In genomic region chr7:18958384-18958766, GRCm38 (mm10) we compare ENCODE assay signal across 9 mouse cellular contexts. TPM values are rescaled to one million over a fixed set of nuclear protein-coding genes. Genes with fewer than 3 reads are reported as not detected.
DNase-seq lines count a peak whose midpoint lies in the region; ATAC-seq and TF ChIP-seq lines count a peak whose summit lies in the region.
"Had no signal": no experiment of that assay in that cellular context is flagged by ENCODE, and none has a peak within 500 bp of the region (broad histone marks: within the 10 kb centered on the region; RNA-seq: fewer than 3 reads in every experiment).

No protein-coding gene starts in this region.

- H3K9me3 ChIP-seq in heart, embryonic 14.5 days (ENCODE audit: control insufficient read depth, low read length), result no peaks in the 10 kb centered on the region
- no peaks in the 10 kb centered on the region for H3K9me3 ChIP-seq in MEL (replicated peaks; ENCODE audit: insufficient read depth, low read length)
- no peaks in the 10 kb centered on the region for H3K9me3 ChIP-seq in forebrain, embryonic 16.5 days (ENCODE audit: control insufficient read depth, low read length)
- no peaks in the 10 kb centered on the region for H3K9me3 ChIP-seq in liver, postnatal 0 days (ENCODE audit: low read length)

- peak overlapping the region; percentile 75 for H3K9ac ChIP-seq in heart, embryonic 14.5 days (ENCODE audit: low read length)
- H3K9ac ChIP-seq in MEL (ENCODE audit: control insufficient read depth, low read depth, low read length, poor library complexity, severe bottlenecking), result peak overlapping the region; percentile 75
- H3K9ac ChIP-seq in forebrain, embryonic 16.5 days (replicated peaks; ENCODE audit: low read depth, low read length), result peak overlapping the region; percentile 56
- 0 out of 2 replicates have a peak overlapping the region, but pooled peaks have one; percentile 21 for H3K9ac ChIP-seq in liver, postnatal 0 days (replicated peaks)

- H3K4me3 ChIP-seq in heart, embryonic 14.5 days (ENCODE audit: control insufficient read depth in 1 of 2, insufficient read depth in 1 of 2, low read depth in 1 of 2, low read length in 2 of 2), result peak overlapping the region; percentile 55 to 69
- H3K4me3 ChIP-seq in MEL (ENCODE audit: control insufficient read depth in 1 of 2, insufficient read depth in 1 of 2, low read depth in 2 of 2, low read length in 2 of 2), result peak overlapping the region; percentile 51 to 87
- H3K4me3 ChIP-seq in forebrain, embryonic 16.5 days (replicated peaks; ENCODE audit: low read length), result peak overlapping the region; percentile 42
- peak overlapping the region; percentile 47 for H3K4me3 ChIP-seq in liver, postnatal 0 days (ENCODE audit: low read depth, low read length)

- ATAC-seq in heart, embryonic 14.5 days (ENCODE audit: insufficient number of reproducible peaks, insufficient read depth, low FRiP score, low read depth), result no peak
- ATAC-seq in forebrain, embryonic 16.5 days, result peak; percentile 5; the same call in 1 of the 2 replicates
- ATAC-seq in liver, postnatal 0 days, result 0 out of 2 replicates have a peak, but pooled peaks have one; percentile 7

- no peak for DNase-seq in heart, postnatal 10 days
- peak; percentile 57 for DNase-seq in MEL (ENCODE audit: low read depth, low spot score)
- no peak for DNase-seq in liver, postnatal 0 days
- DNase-seq in gastrocnemius, postnatal 4 days (ENCODE audit: low spot score in 2 of 2), result no peak
- DNase-seq in kidney, adult 18-20 months, result no peak
- DNase-seq in spleen, postnatal 10 days (ENCODE audit: low spot score in 2 of 2), result no peak

- no peak for TF ChIP-seq POLR2A in MEL (IDR thresholded peaks at IDR 0.05; ENCODE audit: control insufficient read depth in 1 of 2, insufficient read depth in 1 of 2, low read depth in 1 of 2, low read length in 2 of 2, poor library complexity in 1 of 2)

- no peak for TF ChIP-seq RAD21 in MEL (IDR thresholded peaks at IDR 0.05; ENCODE audit: low read depth, low read length)

- intact Hi-C loops in heart, postnatal 10 days (cut with DNase I), result loop anchor here (2.0 to 5.0 kb wide), 2 partner anchors 32 to 44 kb away; partner anchors contain the start of gene Irf2bp1

- H3K4me2 ChIP-seq in heart, embryonic 14.5 days (ENCODE audit: low read length), result peak overlapping the region; percentile 99
- peak overlapping the region; percentile 66 for H3K4me2 ChIP-seq in forebrain, embryonic 16.5 days (ENCODE audit: low read length)
- peak overlapping the region; percentile 88 for H3K4me2 ChIP-seq in liver, postnatal 0 days (ENCODE audit: low read depth, low read length)

- peak overlapping the region in 1 of 2 experiments; percentile 50; a peak in 1 of 4 replicates for H3K27ac ChIP-seq in heart, embryonic 14.5 days (replicated peaks in 1 of 2; ENCODE audit: control insufficient read depth in 1 of 2, insufficient read depth in 1 of 2, low read depth in 2 of 2, low read length in 2 of 2)
- no peak overlapping the region for H3K27ac ChIP-seq in MEL (ENCODE audit: control insufficient read depth, low read depth, low read length)
- no peak overlapping the region for H3K27ac ChIP-seq in forebrain, embryonic 16.5 days (ENCODE audit: low read length)
- no peak overlapping the region for H3K27ac ChIP-seq in liver, postnatal 0 days (ENCODE audit: low read depth)

- no peak for TF ChIP-seq CTCF in MEL (IDR thresholded peaks at IDR 0.05 in 2 of 3, conservative IDR thresholded peaks at IDR 0.05 in 1 of 3; ENCODE audit: control insufficient read depth in 1 of 3, insufficient read depth in 1 of 3, low read depth in 2 of 3, low read length in 3 of 3, poor library complexity in 1 of 3, severe bottlenecking in 1 of 3)
- no peak for TF ChIP-seq CTCF in liver, postnatal 0 days (IDR thresholded peaks at IDR 0.05; ENCODE audit: low read depth)

- peaks cover 66% of the 10 kb centered on the region for H3K27me3 ChIP-seq in heart, embryonic 14.5 days (ENCODE audit: control insufficient read depth, insufficient read depth, low read length)
- H3K27me3 ChIP-seq in MEL (ENCODE audit: control insufficient read depth in 1 of 2, insufficient read depth in 2 of 2, low read length in 2 of 2), result peaks cover 0 to 1% of the 10 kb centered on the region in 2 experiments; a peak in 1 of 4 replicates
- H3K27me3 ChIP-seq in forebrain, embryonic 16.5 days (replicated peaks; ENCODE audit: control insufficient read depth, insufficient read depth, low read length), result no peaks in the 10 kb centered on the region
- peaks cover 70% of the 10 kb centered on the region for H3K27me3 ChIP-seq in liver, postnatal 0 days (ENCODE audit: insufficient read depth, low read length)

- peaks cover 0 to 11% of the 10 kb centered on the region in 2 experiments; a peak in 3 of 4 replicates for H3K4me1 ChIP-seq in heart, embryonic 14.5 days (ENCODE audit: control insufficient read depth in 2 of 2, insufficient read depth in 2 of 2, low read length in 2 of 2)
- H3K4me1 ChIP-seq in MEL (ENCODE audit: control insufficient read depth in 1 of 2, insufficient read depth in 2 of 2, low read length in 2 of 2), result peaks cover 0 to 12% of the 10 kb centered on the region in 2 experiments; a peak in 2 of 4 replicates
- peaks cover 35% of the 10 kb centered on the region for H3K4me1 ChIP-seq in forebrain, embryonic 16.5 days (replicated peaks; ENCODE audit: control insufficient read depth, insufficient read depth, low read length)
- peaks cover 12% of the 10 kb centered on the region; the same call in 1 of the 2 replicates for H3K4me1 ChIP-seq in liver, postnatal 0 days (ENCODE audit: insufficient read depth)

- no peaks in the 10 kb centered on the region for H3K36me3 ChIP-seq in heart, embryonic 14.5 days (ENCODE audit: control insufficient read depth, insufficient read depth, low read length)
- peaks cover 0 to 2% of the 10 kb centered on the region in 2 experiments; a peak in 1 of 4 replicates for H3K36me3 ChIP-seq in MEL (ENCODE audit: control insufficient read depth in 1 of 2, insufficient read depth in 2 of 2, low read length in 2 of 2)
- H3K36me3 ChIP-seq in forebrain, embryonic 16.5 days (ENCODE audit: control insufficient read depth, insufficient read depth), result 0 out of 2 replicates have a peak, but pooled peaks cover 3% of the 10 kb centered on the region
- no peaks in the 10 kb centered on the region for H3K36me3 ChIP-seq in liver, postnatal 0 days (replicated peaks; ENCODE audit: insufficient read depth, low read length)

- WGBS in heart, embryonic 14.5 days, result 2% methylated on average over 19 of the region's 21 CpGs
- 6% methylated on average over 21 of the region's 21 CpGs for WGBS in forebrain, embryonic 16.5 days
- 1% methylated on average over 21 of the region's 21 CpGs for WGBS in liver, postnatal 0 days (ENCODE audit: insufficient replicate concordance)

- no peak for TF ChIP-seq EP300 in MEL (IDR thresholded peaks at IDR 0.05; ENCODE audit: low read depth in 1 of 2, low read length in 2 of 2)
- TF ChIP-seq EP300 in liver, postnatal 0 days (IDR thresholded peaks at IDR 0.05; ENCODE audit: low read depth), result no peak

- peaks cover 1% of the 10 kb centered on the region; the same call in 1 of the 2 replicates for H3K79me2 ChIP-seq in MEL (ENCODE audit: control insufficient read depth, insufficient read depth, low read length, poor library complexity)

RNA-seq across cellular contexts. Expression of gene Nanos2, which starts 28.8 kb away (rescaled TPM):
- not detected in 2 replicates for polyA plus RNA-seq in heart, embryonic 14.5 days (2014; fragmentation: Nextera tagmentation; extraction: Ambion mirVana)
- total RNA-seq in heart, postnatal 10 days (2021), result not detected
- not detected in 2 replicates for total RNA-seq in MEL (2012; rRNA removed)
- not detected for polyA plus RNA-seq in MEL (2012; ENCODE audit: insufficient read depth in 1 of 2, insufficient read length in 2 of 2, low read depth in 1 of 2, low replicate concordance in 2 of 2, missing spikeins in 1 of 2)
- polyA plus RNA-seq in forebrain, embryonic 16.5 days (2015; fragmentation: Nextera tagmentation; extraction: Ambion mirVana), result 0.46 and 0.91 TPM in 2 replicates
- not detected in 2 replicates for polyA plus RNA-seq in liver, postnatal 0 days (2015; fragmentation: Nextera tagmentation; extraction: Ambion mirVana)
- not detected for total RNA-seq in gastrocnemius, postnatal 4 days (2021)
- total RNA-seq: adrenal gland, adult 18-20 months had no signal

RNA-seq across cellular contexts. Expression of gene Mypop, which starts 32.7 kb away (rescaled TPM):
- polyA plus RNA-seq in heart, embryonic 14.5 days (2014; fragmentation: Nextera tagmentation; extraction: Ambion mirVana), result 1.3 and 1.6 TPM in 2 replicates
- 1 to 10 TPM; 1.7 to 2.4 TPM for total RNA-seq in heart, postnatal 10 days (2021)
- 0.95 and 1.2 TPM in 2 replicates for total RNA-seq in MEL (2012; rRNA removed)
- polyA plus RNA-seq in MEL (2012; ENCODE audit: insufficient read depth in 1 of 2, insufficient read length in 2 of 2, low read depth in 1 of 2, low replicate concordance in 2 of 2, missing spikeins in 1 of 2), result 1 to 10 TPM in 1 of 2 experiments, not detected in 1; 6.5 TPM
- 3.1 and 3.6 TPM in 2 replicates for polyA plus RNA-seq in forebrain, embryonic 16.5 days (2015; fragmentation: Nextera tagmentation; extraction: Ambion mirVana)
- polyA plus RNA-seq in liver, postnatal 0 days (2015; fragmentation: Nextera tagmentation; extraction: Ambion mirVana), result 0.39 and 0.55 TPM in 2 replicates
- total RNA-seq in gastrocnemius, postnatal 4 days (2021), result 1 to 10 TPM; 3.2 to 3.7 TPM

RNA-seq across cellular contexts. Expression of gene Nova2, which starts 32.7 kb away (rescaled TPM):
- polyA plus RNA-seq in heart, embryonic 14.5 days (2014; fragmentation: Nextera tagmentation; extraction: Ambion mirVana), result 0.57 and 0.88 TPM in 2 replicates
- total RNA-seq in heart, postnatal 10 days (2021), result 10 to 100 TPM in 1 of 2 experiments, 1 to 10 TPM in 1; 9.9 to 10.1 TPM
- 0.03 and 0.04 TPM in 2 replicates for total RNA-seq in MEL (2012; rRNA removed)
- under 1 TPM in 1 of 2 experiments, not detected in 1; 0.22 TPM for polyA plus RNA-seq in MEL (2012; ENCODE audit: insufficient read depth in 1 of 2, insufficient read length in 2 of 2, low read depth in 1 of 2, low replicate concordance in 2 of 2, missing spikeins in 1 of 2)
- polyA plus RNA-seq in forebrain, embryonic 16.5 days (2015; fragmentation: Nextera tagmentation; extraction: Ambion mirVana), result 15.8 and 17.3 TPM in 2 replicates
- polyA plus RNA-seq in liver, postnatal 0 days (2015; fragmentation: Nextera tagmentation; extraction: Ambion mirVana), result 0.08 and 0.12 TPM in 2 replicates
- total RNA-seq in gastrocnemius, postnatal 4 days (2021), result 1 to 10 TPM; 4.0 to 4.2 TPM

RNA-seq across cellular contexts. Expression of gene Irf2bp1, which starts 45.5 kb away (rescaled TPM):
- 14.8 and 17.8 TPM in 2 replicates for polyA plus RNA-seq in heart, embryonic 14.5 days (2014; fragmentation: Nextera tagmentation; extraction: Ambion mirVana)
- 10 to 100 TPM; 24.5 to 29.5 TPM for total RNA-seq in heart, postnatal 10 days (2021)
- 27.8 and 33.1 TPM in 2 replicates for total RNA-seq in MEL (2012; rRNA removed)
- 10 to 100 TPM in 1 of 2 experiments, not detected in 1; 41.1 TPM for polyA plus RNA-seq in MEL (2012; ENCODE audit: insufficient read depth in 1 of 2, insufficient read length in 2 of 2, low read depth in 1 of 2, low replicate concordance in 2 of 2, missing spikeins in 1 of 2)
- polyA plus RNA-seq in forebrain, embryonic 16.5 days (2015; fragmentation: Nextera tagmentation; extraction: Ambion mirVana), result 28.0 and 30.4 TPM in 2 replicates
- polyA plus RNA-seq in liver, postnatal 0 days (2015; fragmentation: Nextera tagmentation; extraction: Ambion mirVana), result 6.3 and 8.8 TPM in 2 replicates
- total RNA-seq in gastrocnemius, postnatal 4 days (2021), result 10 to 100 TPM; 36.6 to 38.1 TPM

RNA-seq across cellular contexts. Expression of gene Ccdc61, which starts 48.2 kb away (rescaled TPM):
- polyA plus RNA-seq in heart, embryonic 14.5 days (2014; fragmentation: Nextera tagmentation; extraction: Ambion mirVana), result 12.2 and 14.3 TPM in 2 replicates
- 10 to 100 TPM in 1 of 2 experiments, 1 to 10 TPM in 1; 9.5 to 11.5 TPM for total RNA-seq in heart, postnatal 10 days (2021)
- 19.7 TPM in 2 replicates for total RNA-seq in MEL (2012; rRNA removed)
- 10 to 100 TPM in 1 of 2 experiments, not detected in 1; 69.8 TPM for polyA plus RNA-seq in MEL (2012; ENCODE audit: insufficient read depth in 1 of 2, insufficient read length in 2 of 2, low read depth in 1 of 2, low replicate concordance in 2 of 2, missing spikeins in 1 of 2)
- polyA plus RNA-seq in forebrain, embryonic 16.5 days (2015; fragmentation: Nextera tagmentation; extraction: Ambion mirVana), result 23.9 and 24.0 TPM in 2 replicates
- polyA plus RNA-seq in liver, postnatal 0 days (2015; fragmentation: Nextera tagmentation; extraction: Ambion mirVana), result 5.6 and 7.5 TPM in 2 replicates
- total RNA-seq in gastrocnemius, postnatal 4 days (2021), result 10 to 100 TPM; 12.5 to 15.7 TPM

Comparison
In these comparisons a context has a peak if more than half of its experiments do, and no peak if none do; other contexts are left out.
1. H3K9ac ChIP-seq: peak in every context shown above with its lines; median percentile 75 in heart, embryonic 14.5 days; 75 in MEL; 56 in forebrain, embryonic 16.5 days; 21 in liver, postnatal 0 days.